Mouse (Mus musculus): Measurements from ENCODE around the gene Myo18a.

DNA sequence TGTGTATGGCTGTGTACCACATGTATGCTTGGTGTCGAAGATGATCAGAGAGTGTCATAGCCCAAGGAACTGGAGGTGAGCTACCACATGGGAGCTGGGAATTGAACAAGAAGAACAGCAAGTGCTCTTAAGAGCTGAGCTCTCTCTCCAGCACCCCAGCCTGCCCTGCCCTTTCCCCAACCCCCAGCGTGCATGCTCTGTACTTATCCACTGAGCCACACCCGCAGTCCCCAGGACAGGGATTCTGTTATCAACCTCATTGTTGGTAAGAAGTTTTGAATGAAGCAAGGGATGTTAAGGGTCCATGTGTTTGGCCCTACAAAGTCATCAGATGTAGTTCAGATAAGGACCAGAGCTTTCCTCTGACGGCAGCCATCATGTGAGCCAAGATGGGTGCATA is 16.4 kb upstream of the Myo18a start:
- no peak for TF ChIP-seq CTCF (IDR thresholded peaks at IDR 0.05; ENCODE audit: extremely low read depth, insufficient read depth, low read length)
- TF ChIP-seq POLR2A (IDR thresholded peaks at IDR 0.05; ENCODE audit: extremely low read depth, insufficient read depth, low read length), result no peak

All from cortical plate, adult 2 months (tissue).